In genomic region chr1:54702918-54703317, GRCm38 (mm10) we compare ENCODE assay signal across 23 mouse cellular contexts.
A peak's percentile ranks its signal among the peaks of the same experiment; 100 is the strongest.
DNase-seq lines count a peak whose midpoint lies in the region; ATAC-seq lines count a peak whose summit lies in the region.
"Had no signal": no experiment of that assay in that cellular context is flagged by ENCODE, and none has a peak within 500 bp of the region (broad histone marks: within the 10 kb centered on the region; RNA-seq: fewer than 3 reads in every experiment).

No protein-coding gene starts in this region.

- intact Hi-C loops in heart, postnatal 14 days (cut with DNase I) = no loop called here

- H3K4me2 ChIP-seq in forebrain, embryonic 16.5 days (ENCODE audit: low read length) = no peak overlapping the region
- no peak overlapping the region for H3K4me2 ChIP-seq in heart, embryonic 12.5 days
- H3K4me2 ChIP-seq in hindbrain, embryonic 15.5 days = no peak overlapping the region
- H3K4me2 ChIP-seq: embryonic facial prominence, embryonic 12.5 days; limb, embryonic 15.5 days; lung, embryonic 15.5 days; midbrain, embryonic 12.5 days; neural tube, embryonic 12.5 days had no signal

- peak overlapping the region; percentile 8; the same call in 1 of the 2 replicates for H3K27ac ChIP-seq in forebrain, embryonic 16.5 days (ENCODE audit: low read length)
- no peak overlapping the region for H3K27ac ChIP-seq in forebrain, embryonic 10.5 days
- H3K27ac ChIP-seq in heart, embryonic 12.5 days (ENCODE audit: poor library complexity, severe bottlenecking) = peak overlapping the region; percentile 35; the same call in 1 of the 2 replicates
- H3K27ac ChIP-seq in hindbrain, embryonic 15.5 days (replicated peaks) = peak overlapping the region; percentile 38; the same call in 1 of the 2 replicates
- no peak overlapping the region for H3K27ac ChIP-seq in hindbrain, embryonic 10.5 days
- H3K27ac ChIP-seq: embryonic facial prominence, embryonic 12.5 days; hindbrain, postnatal 0 days; limb, embryonic 15.5 days; liver, embryonic 14.5 days; lung, embryonic 15.5 days; midbrain, embryonic 12.5 days; neural tube, embryonic 12.5 days had no signal

- no peaks in the 10 kb centered on the region for H3K36me3 ChIP-seq in forebrain, embryonic 16.5 days (ENCODE audit: control insufficient read depth, insufficient read depth)
- no peaks in the 10 kb centered on the region for H3K36me3 ChIP-seq in forebrain, embryonic 10.5 days (replicated peaks)
- H3K36me3 ChIP-seq in heart, embryonic 12.5 days = no peaks in the 10 kb centered on the region
- H3K36me3 ChIP-seq in hindbrain, embryonic 15.5 days = no peaks in the 10 kb centered on the region
- H3K36me3 ChIP-seq in hindbrain, embryonic 10.5 days = no peaks in the 10 kb centered on the region
- H3K36me3 ChIP-seq: embryonic facial prominence, embryonic 12.5 days; lung, embryonic 15.5 days; midbrain, embryonic 12.5 days; neural tube, embryonic 12.5 days had no signal

- H3K4me3 ChIP-seq in forebrain, embryonic 16.5 days (replicated peaks; ENCODE audit: low read length) = no peak overlapping the region
- H3K4me3 ChIP-seq in forebrain, embryonic 10.5 days = no peak overlapping the region
- H3K4me3 ChIP-seq in heart, embryonic 12.5 days = no peak overlapping the region
- no peak overlapping the region for H3K4me3 ChIP-seq in hindbrain, embryonic 15.5 days
- H3K4me3 ChIP-seq in hindbrain, embryonic 10.5 days = no peak overlapping the region
- H3K4me3 ChIP-seq: embryonic facial prominence, embryonic 12.5 days; limb, embryonic 15.5 days; lung, embryonic 15.5 days; midbrain, embryonic 12.5 days; neural tube, embryonic 12.5 days had no signal

- no peaks in the 10 kb centered on the region for H3K9me3 ChIP-seq in forebrain, embryonic 16.5 days (ENCODE audit: control insufficient read depth, low read length)
- H3K9me3 ChIP-seq in forebrain, embryonic 10.5 days = no peaks in the 10 kb centered on the region
- no peaks in the 10 kb centered on the region for H3K9me3 ChIP-seq in heart, embryonic 12.5 days (replicated peaks)
- H3K9me3 ChIP-seq in hindbrain, embryonic 15.5 days = no peaks in the 10 kb centered on the region
- no peaks in the 10 kb centered on the region for H3K9me3 ChIP-seq in hindbrain, embryonic 10.5 days
- H3K9me3 ChIP-seq: embryonic facial prominence, embryonic 12.5 days; limb, embryonic 15.5 days; lung, embryonic 15.5 days; midbrain, embryonic 12.5 days; neural tube, embryonic 12.5 days had no signal

- peaks cover 15% of the 10 kb centered on the region for H3K4me1 ChIP-seq in forebrain, embryonic 16.5 days (replicated peaks; ENCODE audit: control insufficient read depth, insufficient read depth, low read length)
- H3K4me1 ChIP-seq in forebrain, embryonic 10.5 days = 0 out of 2 replicates have a peak, but pooled peaks cover 5% of the 10 kb centered on the region
- H3K4me1 ChIP-seq in heart, embryonic 12.5 days (replicated peaks) = peaks cover 16% of the 10 kb centered on the region
- H3K4me1 ChIP-seq in hindbrain, embryonic 15.5 days (replicated peaks) = peaks cover 21% of the 10 kb centered on the region
- no peaks in the 10 kb centered on the region for H3K4me1 ChIP-seq in hindbrain, embryonic 10.5 days (replicated peaks)
- H3K4me1 ChIP-seq: limb, embryonic 15.5 days; neural tube, embryonic 12.5 days had no signal

- no peak overlapping the region for H3K9ac ChIP-seq in forebrain, embryonic 16.5 days (replicated peaks; ENCODE audit: low read depth, low read length)
- H3K9ac ChIP-seq in heart, embryonic 12.5 days = no peak overlapping the region
- no peak overlapping the region for H3K9ac ChIP-seq in hindbrain, embryonic 15.5 days
- H3K9ac ChIP-seq: embryonic facial prominence, embryonic 12.5 days; limb, embryonic 15.5 days; liver, embryonic 14.5 days; lung, embryonic 15.5 days; midbrain, embryonic 12.5 days; neural tube, embryonic 12.5 days had no signal

- DNase-seq in forebrain, embryonic 10.5 days (ENCODE audit: extremely low spot score, low spot score) = no peak
- no peak for DNase-seq in heart, postnatal 14 days
- no peak for DNase-seq in hindbrain, embryonic 10.5 days (ENCODE audit: low spot score)
- DNase-seq in MN1 (ENCODE audit: low spot score) = peak; percentile 14
- DNase-seq in T-cell, adult 2 months (ENCODE audit: low spot score) = no peak
- DNase-seq: adrenal gland, adult 2 months; cerebellum, adult 2 months; cerebellum, postnatal 25 days; kidney, adult 9 months; kidney, postnatal 14 days; left cerebral cortex, postnatal 4 days had no signal

- ATAC-seq in forebrain, embryonic 16.5 days = no peak
- no peak for ATAC-seq in heart, embryonic 12.5 days (ENCODE audit: insufficient number of reproducible peaks, low FRiP score)
- no peak for ATAC-seq in hindbrain, embryonic 15.5 days (ENCODE audit: low FRiP score, low read depth)
- ATAC-seq: hindbrain, postnatal 0 days; intestine, embryonic 16.5 days; Patski had no signal

- no peaks in the 10 kb centered on the region for H3K27me3 ChIP-seq in forebrain, embryonic 16.5 days (replicated peaks; ENCODE audit: control insufficient read depth, insufficient read depth, low read length)
- H3K27me3 ChIP-seq in forebrain, embryonic 10.5 days (ENCODE audit: poor library complexity, severe bottlenecking) = no peaks in the 10 kb centered on the region
- H3K27me3 ChIP-seq in heart, embryonic 12.5 days (replicated peaks) = no peaks in the 10 kb centered on the region
- H3K27me3 ChIP-seq in hindbrain, embryonic 15.5 days = no peaks in the 10 kb centered on the region
- no peaks in the 10 kb centered on the region for H3K27me3 ChIP-seq in hindbrain, embryonic 10.5 days (ENCODE audit: insufficient read depth, poor library complexity, severe bottlenecking)
- H3K27me3 ChIP-seq: embryonic facial prominence, embryonic 12.5 days; limb, embryonic 15.5 days; lung, embryonic 15.5 days; midbrain, embryonic 12.5 days; neural tube, embryonic 12.5 days; Patski had no signal

Comparison
In these comparisons a context has a peak if more than half of its experiments do, and no peak if none do; other contexts are left out.
1. H3K27ac ChIP-seq: peak in forebrain, embryonic 16.5 days (single experiment), heart, embryonic 12.5 days (single experiment) and hindbrain, embryonic 15.5 days (single experiment); none in forebrain, embryonic 10.5 days (single experiment) and hindbrain, embryonic 10.5 days (single experiment).